Mouse (Mus musculus) lung, postnatal 0 days (tissue): ENCODE results near the gene Eepd1. TPM values are rescaled to one million over a fixed set of nuclear protein-coding genes. Genes with fewer than 3 reads are reported as not detected.

ENCODE experiments used
- ATAC-seq: fragments of 200-750 bp; cut with Nextera tagmentation; 2 replicates; pipeline ENCODE4 v1.8.0; 2017; ENCODE audit warnings: moderate library complexity
- DNase-seq: peaks from one replicate; pipeline ENCODE4 v3.0.0-alpha.2; 2016; ENCODE audit warnings: low spot score
- H3K27ac ChIP-seq: fragments of 300-500 bp; sonication (generic); 2 replicates; pipeline ENCODE4 v1.5.1; 2014; ENCODE audit warnings: antibody characterized with exemption, mild to moderate bottlenecking, low read length, mixed read lengths
- H3K27me3 ChIP-seq: fragments of 300-500 bp; sonication (generic); replicated peaks from 2 replicates; pipeline ENCODE4 v1.6.1; 2014; ENCODE audit warnings: low read length, mixed read lengths; ENCODE audit not compliant: insufficient read depth
- H3K36me3 ChIP-seq: fragments of 300-500 bp; sonication (generic); 2 replicates; pipeline ENCODE4 v1.6.1; 2014; ENCODE audit warnings: low read length, mixed read lengths; ENCODE audit not compliant: insufficient read depth
- H3K4me1 ChIP-seq: fragments of 300-500 bp; sonication (generic); 2 replicates; pipeline ENCODE4 v1.6.1; 2014; ENCODE audit warnings: antibody characterized with exemption, low read depth, low read length, mixed read lengths; ENCODE audit not compliant: insufficient read depth
- H3K4me2 ChIP-seq: fragments of 300-500 bp; sonication (generic); replicated peaks from 2 replicates; pipeline ENCODE4 v1.6.1; 2014; ENCODE audit warnings: low read depth, mild to moderate bottlenecking, low read length, moderate library complexity, mixed read lengths
- H3K4me3 ChIP-seq: fragments of 300-500 bp; sonication (generic); 2 replicates; pipeline ENCODE4 v1.5.1; 2014; ENCODE audit warnings: low read depth, low read length
- H3K9ac ChIP-seq: fragments of 300-500 bp; sonication (generic); replicated peaks from 2 replicates; pipeline ENCODE4 v1.6.1; 2014; ENCODE audit warnings: low read depth, mild to moderate bottlenecking
- H3K9me3 ChIP-seq: fragments of 300-500 bp; sonication (generic); 2 replicates; pipeline ENCODE4 v1.6.1; 2016; ENCODE audit warnings: low read length, mixed read lengths
- CTCF ChIP-seq: IDR thresholded peaks from 2 replicates; pipeline ENCODE4 v1.5.1; 2016; ENCODE audit warnings: antibody characterized with exemption, mild to moderate bottlenecking
- EP300 ChIP-seq: IDR thresholded peaks from 2 replicates; pipeline ENCODE4 v1.6.1; 2016; ENCODE audit warnings: antibody characterized with exemption, mild to moderate bottlenecking, control low read depth
- WGBS: fragments of 180-500 bp; shearing (Covaris S2); extraction: QIAGEN DNeasy Blood & Tissue Kit; methylation state at CpG from one replicate; pipeline ENCODE4 v1.1.7; 2014; 5-methylcytosine and 5-hydroxymethylcytosine counted together
- polyA plus RNA-seq: library from polyadenylated mRNA; unstranded; fragments of >200 nt; fragmentation: Nextera tagmentation; extraction: Ambion mirVana; gene quantifications from 2 replicates; pipeline ENCODE4 v1.2.1, GENCODE M21; 2015

Eepd1 gene
- polyA plus RNA-seq, 1 experiment from 2014 or later, result 19.2 TPM

DNA sequence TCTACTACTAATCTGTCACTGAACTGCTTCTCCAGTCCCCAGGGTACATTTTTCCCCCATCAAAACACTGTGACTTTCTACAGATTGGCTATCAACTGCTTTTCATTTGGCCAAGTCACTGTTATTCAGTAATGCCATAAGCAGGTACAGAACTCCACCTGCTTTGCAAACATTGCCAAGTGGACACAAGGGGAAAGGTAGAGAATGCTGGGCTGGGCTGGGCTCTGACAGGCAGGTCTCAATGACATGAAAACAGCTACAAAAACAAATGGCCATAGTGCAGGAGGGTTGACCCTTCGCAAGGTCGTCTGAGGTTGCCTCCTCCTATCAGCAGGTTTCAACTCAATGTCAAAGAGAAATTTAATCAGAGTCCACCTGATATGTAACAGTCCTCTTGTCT lies 26.3 kb upstream of the Eepd1 start:
- no peak overlapping the region for H3K4me2 ChIP-seq
- no peaks in the 10 kb centered on the region for H3K36me3 ChIP-seq
- H3K27ac ChIP-seq, result no peak overlapping the region
- H3K4me3 ChIP-seq, result no peak overlapping the region
- no peaks in the 10 kb centered on the region for H3K27me3 ChIP-seq
- no peaks in the 10 kb centered on the region for H3K4me1 ChIP-seq
- WGBS, result 68% methylated on average over 2 of the region's 2 CpGs
- no peaks in the 10 kb centered on the region for H3K9me3 ChIP-seq
- DNase-seq (no peak), ATAC-seq (0 out of 2 replicates have a peak, but pooled peaks have one; percentile 17)
- H3K9ac ChIP-seq, result no peak overlapping the region
- TF ChIP-seq CTCF (no peak), EP300 (no peak)

DNA sequence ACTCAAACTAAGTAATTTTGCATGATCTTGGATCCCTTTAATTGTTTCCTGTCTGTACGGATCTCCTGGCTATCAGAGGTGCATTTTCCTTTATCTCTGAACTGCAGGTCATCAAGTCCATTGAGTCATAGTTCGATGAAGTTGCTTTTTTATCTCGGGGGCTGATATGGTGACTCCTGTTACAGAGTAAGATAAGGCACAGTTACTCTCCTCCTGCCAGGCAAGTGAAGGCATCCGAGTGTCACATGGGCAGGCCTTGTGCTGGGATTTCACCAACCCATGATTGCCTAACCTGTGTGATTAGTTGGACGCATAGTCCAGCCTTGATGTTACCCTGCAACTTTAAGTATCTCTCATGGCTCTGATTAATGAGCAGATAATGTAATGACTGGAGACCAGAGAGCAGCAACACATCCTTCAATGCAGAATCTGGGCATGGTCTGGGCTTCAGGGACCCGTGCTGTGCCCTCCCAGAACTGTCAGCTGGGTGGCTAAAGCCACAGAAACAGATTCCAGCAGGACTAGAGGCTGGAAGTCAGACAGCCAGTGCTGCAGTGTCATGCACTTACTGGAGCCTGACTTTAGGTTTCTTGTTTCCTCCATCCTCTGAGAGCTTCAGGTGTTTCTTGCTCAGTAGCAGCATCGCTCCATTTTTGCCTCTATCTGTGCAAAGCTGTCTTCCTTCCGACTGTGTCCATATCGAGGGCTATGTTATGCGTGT lies 20.4 kb upstream of the Eepd1 start:
- WGBS, result 61% methylated on average over 10 of the region's 10 CpGs
- H3K4me3 ChIP-seq, result no peak overlapping the region
- DNase-seq (no peak), ATAC-seq (no peak)
- H3K9me3 ChIP-seq, result no peaks in the 10 kb centered on the region
- no peak overlapping the region for H3K4me2 ChIP-seq
- H3K27me3 ChIP-seq, result no peaks in the 10 kb centered on the region
- no peak overlapping the region for H3K9ac ChIP-seq
- H3K27ac ChIP-seq, result no peak overlapping the region
- TF ChIP-seq EP300 (no peak), CTCF (no peak)
- H3K4me1 ChIP-seq, result no peaks in the 10 kb centered on the region
- no peaks in the 10 kb centered on the region for H3K36me3 ChIP-seq

DNA sequence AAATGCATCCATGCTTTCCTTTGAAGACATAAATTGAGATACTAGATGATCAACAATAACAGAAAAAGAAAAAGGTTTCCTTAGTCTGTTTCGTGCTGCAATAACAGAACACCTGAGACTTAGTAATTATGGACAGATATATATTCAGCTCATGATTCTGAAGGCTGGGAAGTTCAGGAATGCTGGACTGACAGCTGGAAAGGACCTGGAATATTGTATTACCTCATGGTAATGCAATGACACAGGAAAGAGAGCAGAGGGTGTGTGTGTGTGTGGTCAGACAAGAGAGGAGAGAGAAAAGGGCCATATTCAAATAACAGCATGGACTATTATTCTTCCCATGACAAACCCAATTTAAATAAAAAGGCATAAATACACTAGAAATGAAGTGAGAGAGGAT lies 17.0 kb upstream of the Eepd1 start:
- no peak overlapping the region for H3K9ac ChIP-seq
- H3K4me3 ChIP-seq, result no peak overlapping the region
- H3K27me3 ChIP-seq, result no peaks in the 10 kb centered on the region
- H3K9me3 ChIP-seq, result no peaks in the 10 kb centered on the region
- DNase-seq (no peak), ATAC-seq (no peak)
- no peak for TF ChIP-seq EP300
- no peak for TF ChIP-seq CTCF
- no peaks in the 10 kb centered on the region for H3K36me3 ChIP-seq
- H3K4me1 ChIP-seq, result no peaks in the 10 kb centered on the region
- no peak overlapping the region for H3K4me2 ChIP-seq
- H3K27ac ChIP-seq, result no peak overlapping the region
- WGBS, result 67% methylated on average over 1 of the region's 1 CpGs

DNA sequence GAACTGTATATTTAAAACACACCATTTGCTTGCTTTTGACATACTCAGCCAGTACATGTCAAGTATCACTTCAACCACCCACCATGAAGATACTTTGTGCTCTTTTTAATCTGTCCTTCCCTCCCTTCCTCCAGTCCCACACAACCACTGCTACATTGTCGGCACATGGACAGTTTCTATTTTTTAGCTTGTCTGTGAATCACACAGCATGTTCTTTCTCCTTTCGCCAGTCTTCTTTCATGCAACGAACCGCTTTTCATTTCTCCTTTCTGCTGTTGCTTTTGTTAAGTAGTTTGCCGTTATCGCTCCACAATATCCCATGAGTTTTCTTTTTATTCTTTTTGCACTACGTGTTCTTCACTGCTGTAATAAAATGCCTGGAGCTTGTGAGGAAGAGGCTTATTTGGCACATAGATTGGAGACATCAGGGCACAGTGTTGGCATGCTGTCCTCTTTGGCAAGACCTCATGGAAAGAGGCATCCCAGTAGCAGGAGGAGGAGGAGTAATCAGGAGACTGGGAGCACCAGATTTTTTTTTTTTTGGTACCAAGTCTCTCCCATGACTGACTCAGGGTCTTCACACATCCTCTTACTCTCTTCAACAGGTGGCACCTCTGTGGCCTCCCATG lies 1.8 kb upstream of the Eepd1 start:
- Histone ChIP-seq H3K4me1 (peaks cover 6% of the 10 kb centered on the region), H3K9ac (no peak overlapping the region), H3K9me3 (no peaks in the 10 kb centered on the region), H3K27me3 (no peaks in the 10 kb centered on the region), H3K36me3 (no peaks in the 10 kb centered on the region), H3K27ac (no peak overlapping the region), H3K4me3 (no peak overlapping the region), H3K4me2 (no peak overlapping the region)
- WGBS, result 84% methylated on average over 7 of the region's 7 CpGs
- DNase-seq (no peak), ATAC-seq (no peak)
- TF ChIP-seq EP300 (no peak), CTCF (no peak)

DNA sequence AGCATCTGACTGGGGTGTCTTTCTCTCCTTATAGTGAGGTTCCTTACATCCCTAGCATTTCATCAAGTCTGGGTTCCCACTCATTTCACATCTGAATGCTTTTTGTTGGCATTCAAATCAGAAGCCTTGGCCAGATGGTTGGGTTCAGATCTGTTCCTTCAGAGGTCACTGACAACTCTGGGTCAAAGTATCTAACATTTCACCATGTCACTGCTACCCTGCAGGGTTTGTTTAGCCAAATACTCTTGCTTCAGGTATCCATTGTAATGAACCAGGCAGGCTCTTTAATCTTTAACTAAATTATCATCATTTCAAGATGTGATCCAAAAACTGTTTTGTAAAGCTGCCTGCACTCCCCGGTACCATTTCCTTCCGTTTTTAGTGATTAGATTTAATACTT lies 671 bp upstream of the Eepd1 start:
- no peak for TF ChIP-seq CTCF
- TF ChIP-seq EP300, result no peak
- no peak overlapping the region for H3K9ac ChIP-seq
- H3K27me3 ChIP-seq, result no peaks in the 10 kb centered on the region
- H3K4me3 ChIP-seq, result no peak overlapping the region
- WGBS, result 84% methylated on average over 2 of the region's 2 CpGs
- H3K9me3 ChIP-seq, result no peaks in the 10 kb centered on the region
- no peaks in the 10 kb centered on the region for H3K36me3 ChIP-seq
- ATAC-seq (no peak), DNase-seq (no peak)
- H3K27ac ChIP-seq, result no peak overlapping the region
- no peak overlapping the region; the same call in 1 of the 2 replicates for H3K4me2 ChIP-seq
- H3K4me1 ChIP-seq, result peaks cover 6% of the 10 kb centered on the region

DNA sequence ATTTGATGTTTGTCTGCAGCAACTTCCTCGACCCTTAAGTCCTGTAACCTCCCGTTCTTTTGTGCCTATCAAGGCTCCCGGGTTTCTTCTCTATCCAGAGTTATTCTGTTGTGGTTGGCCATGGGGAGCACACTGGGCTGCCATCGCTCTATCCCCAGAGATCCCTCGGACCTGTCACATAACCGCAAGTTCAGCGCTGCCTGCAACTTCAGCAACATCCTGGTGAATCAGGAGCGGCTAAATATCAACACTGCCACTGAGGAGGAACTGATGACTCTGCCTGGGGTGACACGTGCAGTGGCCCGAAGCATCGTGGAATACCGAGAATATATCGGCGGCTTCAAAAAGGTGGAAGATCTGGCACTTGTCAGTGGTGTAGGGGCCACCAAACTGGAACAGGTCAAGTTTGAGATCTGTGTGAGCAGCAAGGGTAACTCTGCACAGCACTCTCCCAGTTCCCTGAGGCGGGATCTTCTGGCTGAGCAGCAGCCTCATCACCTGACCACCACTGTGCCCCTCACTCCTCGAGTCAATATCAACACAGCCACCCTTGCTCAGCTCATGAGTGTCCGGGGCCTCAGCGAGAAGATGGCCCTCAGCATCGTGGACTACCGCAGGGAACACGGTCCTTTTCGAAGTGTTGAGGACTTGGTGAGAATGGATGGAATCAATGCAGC lies 1.1 kb downstream of the Eepd1 start:
- H3K36me3 ChIP-seq, result no peaks in the 10 kb centered on the region
- 43% methylated on average over 22 of the region's 22 CpGs for WGBS
- H3K4me2 ChIP-seq, result peak overlapping the region; percentile 94
- peak overlapping the region; percentile 71 for H3K4me3 ChIP-seq
- no peak overlapping the region for H3K27ac ChIP-seq
- no peaks in the 10 kb centered on the region for H3K27me3 ChIP-seq
- ATAC-seq (no peak), DNase-seq (peak; percentile 25)
- H3K9ac ChIP-seq, result peak overlapping the region; percentile 59; the same call in 1 of the 2 replicates
- TF ChIP-seq CTCF (no peak), EP300 (no peak)
- no peaks in the 10 kb centered on the region for H3K9me3 ChIP-seq
- peaks cover 19% of the 10 kb centered on the region for H3K4me1 ChIP-seq
